Mouse (Mus musculus) thymus, adult 2 months (tissue): Measurements from ENCODE around the gene Sntg2.

Experiments
- CTCF ChIP-seq: fragments of 200-500 bp; IDR thresholded peaks from 2 replicates; pipeline ENCODE4 v1.5.1; 2012; ENCODE audit warnings: mild to moderate bottlenecking, control low read depth, low read length, moderate library complexity, borderline replicate concordance; ENCODE audit not compliant: control insufficient read depth, poor library complexity, insufficient read depth; ENCODE audit errors: extremely low read depth
- POLR2A ChIP-seq: fragments of 200-500 bp; IDR thresholded peaks from 2 replicates; pipeline ENCODE4 v1.6.1; 2012; ENCODE audit warnings: mild to moderate bottlenecking, low read length, control low read depth, moderate library complexity; ENCODE audit not compliant: control insufficient read depth, poor library complexity, insufficient read depth; ENCODE audit errors: extremely low read depth

GRCm38 (mm10) chr12:30160475-30160874 is 212.7 kb downstream of the Sntg2 start:
- no peak for TF ChIP-seq POLR2A
- no peak for TF ChIP-seq CTCF
